In the genomic region with DNA sequence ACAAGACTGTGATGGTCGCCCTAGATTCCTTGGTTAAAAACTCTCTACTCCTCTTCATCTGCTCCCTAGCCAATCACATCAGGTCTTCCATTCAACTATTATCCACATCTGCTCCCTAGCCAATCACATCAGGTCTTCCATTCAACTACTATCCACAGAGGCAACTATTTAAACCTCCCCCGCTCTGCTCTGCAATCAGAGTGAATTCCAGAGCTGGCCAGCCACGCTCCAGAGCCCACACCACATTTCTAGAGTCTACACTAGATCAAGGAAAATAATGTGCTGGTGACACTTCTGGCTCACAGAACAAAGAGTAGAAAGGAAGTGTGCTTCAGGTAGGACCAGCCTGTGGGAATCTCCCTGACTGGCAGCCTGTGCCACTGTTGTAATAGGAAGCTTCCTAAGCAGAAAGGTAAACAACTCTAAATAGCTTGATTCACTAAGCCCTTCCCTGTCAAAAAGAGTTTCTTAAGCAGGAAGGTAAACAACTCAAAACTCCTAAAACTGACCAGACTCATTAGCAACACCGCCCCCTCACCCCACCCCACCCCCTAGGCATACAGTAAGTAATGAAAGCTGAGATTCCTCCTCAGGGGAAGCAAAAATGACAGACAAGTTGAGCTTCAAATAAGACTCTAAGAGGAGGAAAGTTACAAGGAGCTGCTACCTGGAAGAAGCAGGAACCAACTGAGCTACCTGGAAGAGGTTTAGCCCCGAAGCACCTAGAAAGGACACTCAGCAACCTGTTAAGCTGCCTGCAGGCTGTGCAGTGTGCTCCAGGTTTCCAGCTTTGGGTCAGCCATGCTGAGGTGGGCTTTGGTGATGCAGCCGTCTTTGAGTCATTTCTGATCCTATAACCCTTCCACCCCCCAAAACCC, we compare ENCODE assay signal across 16 mouse cellular contexts.
A peak's percentile ranks its signal among the peaks of the same experiment; 100 is the strongest.
DNase-seq lines count a peak whose midpoint lies in the region; ATAC-seq and TF ChIP-seq lines count a peak whose summit lies in the region.
"Had no signal": no experiment of that assay in that cellular context is flagged by ENCODE, and none has a peak within 500 bp of the region (broad histone marks: within the 10 kb centered on the region; RNA-seq: fewer than 3 reads in every experiment).

No protein-coding gene starts in this region.

- no peaks in the 10 kb centered on the region for H3K9me3 ChIP-seq in lung, embryonic 14.5 days (ENCODE audit: low read depth, low read length)
- H3K9me3 ChIP-seq: heart, embryonic 10.5 days; midbrain, embryonic 12.5 days; neural tube, embryonic 15.5 days had no signal

- H3K27ac ChIP-seq in lung, embryonic 14.5 days (ENCODE audit: low read depth) = no peak overlapping the region
- H3K27ac ChIP-seq: heart, embryonic 10.5 days; midbrain, embryonic 12.5 days; neural tube, embryonic 15.5 days had no signal

- peak; percentile 71 for ATAC-seq in frontal cortex, adult (ENCODE audit: low TSS enrichment)
- peak; percentile 78 for ATAC-seq in lung, embryonic 14.5 days (ENCODE audit: insufficient read depth)
- ATAC-seq: activated CD4-positive, CD25-positive, alpha-beta regulatory T cell, adult 4 months; intestine, postnatal 0 days had no signal

- H3K4me3 ChIP-seq in lung, embryonic 14.5 days (ENCODE audit: low read depth, low read length) = no peak overlapping the region
- H3K4me3 ChIP-seq: erythroblast, embryonic 14.5 days; heart, embryonic 10.5 days; midbrain, embryonic 12.5 days; neural tube, embryonic 15.5 days had no signal

- 39% methylated on average over 6 of the region's 6 CpGs for WGBS in lung, embryonic 14.5 days

- no peaks in the 10 kb centered on the region for H3K36me3 ChIP-seq in lung, embryonic 14.5 days (ENCODE audit: insufficient read depth)
- H3K36me3 ChIP-seq: heart, embryonic 10.5 days had no signal

- H3K27me3 ChIP-seq in lung, embryonic 14.5 days (ENCODE audit: insufficient read depth, low read length) = no peaks in the 10 kb centered on the region
- H3K27me3 ChIP-seq: midbrain, embryonic 12.5 days; neural tube, embryonic 15.5 days had no signal

- DNase-seq in frontal cortex, adult 2 months (ENCODE audit: extremely low spot score in 1 of 2, low spot score in 1 of 2) = no peak
- DNase-seq in lung, embryonic 14.5 days = peak; percentile 41
- no peak for DNase-seq in lung, postnatal 14 days
- DNase-seq in embryo, embryonic 10.5 days (ENCODE audit: low spot score) = peak; percentile 26
- DNase-seq in lung, postnatal 36 days = peak; percentile 15
- no peak for DNase-seq in cerebellum, adult 11 months
- DNase-seq in adrenal gland, postnatal 36 days = no peak
- DNase-seq: cerebellum, postnatal 25 days; thymus, adult 2 months had no signal

- no peak overlapping the region for H3K9ac ChIP-seq in lung, embryonic 14.5 days
- H3K9ac ChIP-seq: midbrain, embryonic 12.5 days; neural tube, embryonic 15.5 days had no signal

- H3K4me1 ChIP-seq in lung, embryonic 14.5 days (ENCODE audit: insufficient read depth) = no peaks in the 10 kb centered on the region
- H3K4me1 ChIP-seq: heart, embryonic 10.5 days; midbrain, embryonic 12.5 days; neural tube, embryonic 15.5 days had no signal

- H3K4me2 ChIP-seq in lung, embryonic 14.5 days = no peak overlapping the region
- H3K4me2 ChIP-seq: midbrain, embryonic 12.5 days; neural tube, embryonic 15.5 days had no signal

- no peak for TF ChIP-seq CTCF in lung, embryonic 14.5 days (IDR thresholded peaks at IDR 0.05; ENCODE audit: low read depth)

Comparison
In these comparisons a context has a peak if more than half of its experiments do, and no peak if none do; other contexts are left out.
1. DNase-seq: peak in lung, embryonic 14.5 days (single experiment), embryo, embryonic 10.5 days (single experiment) and lung, postnatal 36 days (single experiment); none in frontal cortex, adult 2 months (0 of 2), lung, postnatal 14 days (single experiment), cerebellum, adult 11 months (single experiment) and adrenal gland, postnatal 36 days (0 of 2).